Mouse (Mus musculus) mouse embryonic stem cell (cell line): ENCODE measurements around the gene Plekhh1.

Source experiments
- in situ Hi-C, 2 experiments: fragments of 300-500 bp; cut with MboI; formaldehyde crosslinking; loops; 1 replicate in 1 of 2; 3 replicates in 1 of 2; pipeline ENCODE4 v1.14.3; 2019 to 2020; ENCODE audit warnings: low sequenced_read_pairs in 2 of 2, low pct_unique_long_range_greater_than_20kb in 1 of 2, mixed read lengths in 1 of 2; ENCODE audit not compliant: unreplicated experiment in 1 of 2

The Plekhh1 gene

GRCm38 (mm10) chr12:79060766-79061652 lies 32.0 kb downstream of the Plekhh1 start:
- in situ Hi-C loops = no loop called here

DNA sequence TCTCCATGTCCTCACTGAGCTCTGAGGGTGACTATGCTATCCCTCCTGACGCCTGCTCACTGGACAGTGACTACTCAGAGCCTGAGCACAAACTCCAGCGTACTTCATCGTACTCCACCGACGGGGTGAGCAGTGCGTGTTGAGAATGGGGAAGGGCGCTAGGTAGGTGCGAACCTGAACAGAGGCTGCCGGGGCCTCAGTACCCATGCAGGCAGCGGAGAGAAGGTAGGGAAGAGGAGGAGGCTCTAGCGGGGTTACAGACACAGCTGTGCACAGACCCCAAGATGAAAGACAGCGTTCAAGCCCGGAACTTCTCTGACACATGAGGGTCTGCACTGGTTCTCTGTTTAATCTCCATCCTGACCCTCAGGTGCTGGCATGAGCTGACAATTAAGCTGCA lies 35.5 kb downstream of the Plekhh1 start:
- in situ Hi-C loops = no loop called here

- in situ Hi-C loops = no loop called here
These were observed 37.5 kb downstream of the Plekhh1 start for GRCm38 (mm10) chr12:79066431-79066830.

GRCm38 (mm10) chr12:79067526-79067925 lies 38.6 kb downstream of the Plekhh1 start:
- in situ Hi-C loops = no loop called here

- in situ Hi-C loops = no loop called here
These were observed 39.3 kb downstream of the Plekhh1 start for GRCm38 (mm10) chr12:79068306-79068705.

- in situ Hi-C loops = no loop called here
These were observed 40.2 kb downstream of the Plekhh1 start for GRCm38 (mm10) chr12:79069187-79069608.

DNA sequence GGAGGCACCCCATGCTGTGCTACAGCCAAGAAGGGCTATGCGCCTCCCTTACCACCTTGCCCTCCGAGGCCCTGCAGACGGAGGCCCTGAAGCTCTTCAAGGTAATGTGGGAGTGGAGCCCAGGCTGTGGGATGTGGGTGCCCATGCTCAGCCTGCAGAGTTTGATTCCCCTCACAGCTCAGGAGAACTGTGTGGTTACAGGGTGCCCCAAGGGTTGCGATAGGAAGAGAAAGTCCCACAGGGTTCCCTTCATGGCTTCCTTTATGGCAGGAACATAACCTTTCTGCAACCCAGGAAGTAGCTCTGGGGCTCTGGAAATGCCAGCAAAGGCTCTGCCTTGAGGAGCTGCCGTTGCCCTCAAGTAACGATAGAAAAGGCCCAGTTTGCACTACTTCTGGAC lies 41.0 kb downstream of the Plekhh1 start:
- in situ Hi-C loops = no loop called here

DNA sequence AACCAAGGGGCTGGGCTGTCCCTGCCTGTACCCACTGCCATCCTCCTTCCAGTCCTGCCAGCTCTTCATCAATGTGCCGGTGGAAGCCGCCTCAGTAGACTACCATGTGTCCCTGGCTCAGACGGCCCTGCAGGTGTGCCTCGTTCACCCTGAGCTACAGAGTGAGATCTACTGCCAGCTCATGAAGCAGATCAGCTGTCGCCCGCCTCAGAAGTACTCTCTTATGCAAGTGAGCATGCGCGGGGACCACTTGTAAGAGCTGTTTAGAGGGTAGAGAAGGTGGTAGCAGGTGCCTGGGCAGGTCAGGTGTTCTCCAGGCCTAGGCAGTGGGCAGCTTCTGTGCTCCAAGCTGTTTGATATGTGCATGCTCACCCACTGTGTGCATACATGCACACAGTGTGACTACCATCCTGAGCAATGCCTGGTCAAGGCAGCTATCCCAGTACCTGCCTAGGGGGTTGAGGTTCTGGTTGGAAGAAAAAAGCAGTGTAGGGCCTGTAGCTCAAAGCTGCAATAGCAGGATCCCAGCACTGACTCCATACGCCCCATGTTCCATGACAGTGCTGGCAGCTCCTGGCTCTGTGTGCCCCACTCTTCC lies 41.9 kb downstream of the Plekhh1 start:
- in situ Hi-C loops = no loop called here

DNA sequence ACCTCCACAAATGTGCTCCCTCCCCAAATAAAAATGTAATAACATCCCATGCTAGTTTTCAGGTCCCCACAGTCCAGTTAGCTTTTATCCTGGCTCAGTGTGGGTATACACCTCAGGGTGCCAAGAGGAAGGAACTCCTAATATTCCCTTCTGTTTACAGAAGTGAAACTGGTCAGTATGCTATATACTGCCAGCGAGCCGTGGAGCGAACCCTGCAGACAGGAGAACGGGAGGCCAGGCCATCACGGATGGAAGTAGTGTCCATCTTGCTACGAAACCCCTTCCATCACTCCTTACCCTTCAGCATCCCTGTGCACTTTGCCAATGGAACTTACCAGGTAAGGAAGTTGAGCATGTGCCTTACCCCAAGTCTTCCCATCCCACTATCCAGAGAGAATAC lies 43.6 kb downstream of the Plekhh1 start:
- in situ Hi-C loops = no loop called here

DNA sequence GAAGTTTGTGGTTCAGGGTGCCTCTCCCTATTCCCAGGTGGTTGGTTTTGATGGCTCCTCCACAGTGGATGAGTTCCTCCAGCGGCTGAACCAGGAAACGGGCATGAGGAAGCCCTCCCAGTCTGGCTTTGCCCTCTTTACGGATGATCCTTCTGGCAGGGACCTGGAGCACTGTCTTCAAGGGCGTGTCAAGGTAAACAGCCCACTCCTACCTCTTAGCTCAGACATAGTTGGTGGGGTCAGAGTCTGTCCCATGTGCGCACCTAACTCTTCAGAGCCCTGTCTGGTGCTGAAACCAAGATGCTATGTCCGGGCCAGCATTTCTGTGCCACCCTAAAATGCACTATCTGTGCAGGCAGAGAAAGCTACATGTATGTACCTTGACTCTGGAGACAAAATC lies 44.4 kb downstream of the Plekhh1 start:
- in situ Hi-C loops = no loop called here

DNA sequence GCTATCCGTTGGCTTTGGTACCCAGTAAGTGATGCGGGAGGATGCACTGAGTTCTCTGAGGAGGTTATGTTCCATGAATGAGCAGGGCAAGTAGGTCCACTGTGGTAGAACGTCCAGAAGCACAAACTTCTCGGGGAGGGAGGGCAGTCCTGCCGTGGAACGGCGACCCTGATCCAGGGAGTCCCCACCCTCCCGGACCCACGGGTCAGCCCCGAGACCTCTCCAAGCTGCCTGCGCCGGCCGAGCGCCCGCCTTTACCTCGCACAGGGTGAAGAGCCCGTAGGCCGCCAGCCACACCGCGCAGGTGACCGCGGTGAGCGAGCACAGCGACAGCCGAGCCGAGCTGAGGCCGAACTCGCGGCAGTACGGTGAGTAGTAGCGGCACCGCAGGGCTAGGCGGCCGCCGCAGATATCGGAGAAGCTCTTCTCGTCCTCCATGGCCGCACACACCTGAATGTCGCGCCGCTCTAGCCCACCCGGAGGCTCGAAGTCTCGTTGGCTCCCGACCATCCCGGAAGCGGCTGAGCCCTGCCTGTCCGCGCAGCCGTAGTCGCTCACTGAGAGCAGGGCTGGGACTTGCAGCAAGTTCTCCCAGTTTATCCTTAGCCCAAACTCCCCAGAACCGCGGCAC lies 60.3 kb downstream of the Plekhh1 start, which contains the start of gene Pigh:
Gene Pigh (minus strand): TSS at position 470 of the 631 bp plus-strand sequence.
- in situ Hi-C loops = loop anchor here in 1 of 2 experiments (5.0 kb wide), 1 partner anchor 67 kb away; no protein-coding TSS in a partner anchor

- in situ Hi-C loops = loop anchor here in 1 of 2 experiments (5.0 kb wide), 1 partner anchor 70 kb away; no protein-coding TSS in a partner anchor
These were observed 63.6 kb downstream of the Plekhh1 start for GRCm38 (mm10) chr12:79092569-79092968.

DNA sequence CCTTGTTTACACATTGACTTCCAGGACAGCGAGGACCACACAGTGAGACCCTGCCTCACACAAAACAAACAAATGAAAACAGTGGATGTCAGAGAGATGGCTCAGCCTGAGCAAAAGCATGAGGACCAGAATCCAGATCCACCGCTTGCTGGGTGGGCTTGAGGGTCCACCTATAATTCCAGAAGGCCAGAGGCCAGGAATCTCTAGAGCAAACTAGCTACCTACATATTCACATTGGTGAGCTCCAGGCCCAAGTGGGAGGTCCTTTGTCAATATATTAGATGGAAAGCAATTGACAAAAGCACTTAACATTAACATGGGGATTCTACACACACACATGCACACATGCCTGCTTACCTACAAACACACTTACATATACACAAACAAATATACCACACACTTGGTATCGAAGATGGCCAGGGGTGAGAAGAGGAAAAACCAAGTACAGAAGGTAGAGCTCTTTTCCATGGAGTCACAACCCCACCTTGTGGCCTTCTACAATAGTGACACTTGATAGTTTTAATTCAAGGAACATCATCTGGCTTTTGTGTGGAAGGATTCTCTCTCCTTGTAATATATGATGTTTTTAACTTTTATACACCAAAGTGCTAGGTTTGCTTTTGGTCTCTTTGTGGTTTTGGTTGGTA lies 68.3 kb downstream of the Plekhh1 start:
- in situ Hi-C loops = loop anchor here (5.0 kb wide), 2 partner anchors 175 to 180 kb away; no protein-coding TSS in a partner anchor

- in situ Hi-C loops = no loop called here
These were observed 74.8 kb downstream of the Plekhh1 start for GRCm38 (mm10) chr12:79103773-79104172.

- in situ Hi-C loops = no loop called here
These were observed 75.6 kb downstream of the Plekhh1 start for GRCm38 (mm10) chr12:79104544-79104943.

DNA sequence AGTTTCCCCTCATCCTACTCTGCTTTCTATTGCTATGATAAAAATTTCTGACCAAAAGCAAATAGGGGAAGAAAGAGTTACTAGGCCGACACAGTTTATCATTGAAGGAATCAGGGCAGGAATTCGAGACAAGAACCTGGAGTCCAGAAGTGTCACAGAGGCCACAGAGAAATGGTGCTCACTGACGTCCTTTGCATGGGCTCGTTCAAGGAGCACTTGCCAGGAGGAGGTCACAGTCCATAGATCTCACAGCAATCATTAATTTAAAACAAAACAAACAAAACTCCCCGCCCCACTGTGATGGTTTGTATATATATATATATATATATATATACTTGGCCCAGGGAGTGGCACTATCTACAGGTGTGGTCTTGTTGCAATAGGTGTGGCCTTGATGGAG lies 76.3 kb downstream of the Plekhh1 start:
- in situ Hi-C loops = no loop called here

- in situ Hi-C loops = no loop called here
These were observed 90.0 kb downstream of the Plekhh1 start for GRCm38 (mm10) chr12:79118991-79119390.

DNA sequence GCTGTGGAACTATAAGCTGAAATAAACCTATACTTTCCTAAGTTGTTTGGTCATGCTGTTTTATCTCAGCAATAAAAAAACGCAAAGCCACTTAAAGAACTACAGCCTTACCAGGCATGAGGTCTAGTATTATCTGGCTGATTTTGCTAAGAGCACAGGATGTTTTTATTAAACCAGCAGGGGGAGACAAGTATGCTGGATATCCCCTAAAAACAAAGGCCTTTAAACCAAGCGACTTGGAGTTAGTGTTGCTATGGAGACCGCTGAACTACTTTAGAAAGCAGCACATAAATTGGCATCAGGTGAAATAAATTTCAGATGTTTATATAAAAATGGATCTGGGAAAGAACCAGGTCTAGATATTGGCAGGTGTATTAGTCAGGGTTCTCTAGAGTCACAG lies 93.9 kb downstream of the Plekhh1 start:
- in situ Hi-C loops = no loop called here
